Mouse (Mus musculus): ENCODE measurements around the gene Anapc15-ps. TPM values are rescaled to one million over a fixed set of nuclear protein-coding genes. Genes with fewer than 3 reads are reported as not detected.

Gene Anapc15-ps
- total RNA-seq, 2 experiments from 2014 or later, result not detected

GRCm38 (mm10) chr10:95670781-95671780 is 2.2 kb downstream of the Anapc15-ps start:
- DNase-seq (ENCODE audit: low spot score in 2 of 2), result peak; percentile 49 to 56

- no peak for DNase-seq (ENCODE audit: low spot score in 2 of 2)
Measured at GRCm38 (mm10) chr10:95669872-95670271, 3.4 kb downstream of the Anapc15-ps start.

DNA sequence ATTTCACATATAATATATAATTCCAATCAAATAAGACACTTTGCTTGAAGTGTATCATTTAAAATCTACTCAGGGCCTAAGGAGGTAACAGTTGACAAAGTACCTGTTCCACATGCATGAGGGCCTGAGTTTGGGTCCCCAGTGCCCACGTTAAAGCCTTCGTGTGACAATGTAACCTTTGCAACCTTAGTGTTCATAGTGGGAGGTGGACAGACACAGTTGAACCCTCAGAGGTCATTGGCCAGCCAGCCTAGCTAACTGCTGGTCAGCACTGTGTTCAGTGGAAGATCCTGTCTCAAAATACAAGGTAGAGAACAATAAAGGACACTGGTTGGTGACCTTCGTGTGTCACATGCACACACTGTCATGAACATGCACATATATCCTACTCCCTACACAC is 4.2 kb downstream of the Anapc15-ps start:
- DNase-seq (ENCODE audit: low spot score in 2 of 2), result no peak

DNA sequence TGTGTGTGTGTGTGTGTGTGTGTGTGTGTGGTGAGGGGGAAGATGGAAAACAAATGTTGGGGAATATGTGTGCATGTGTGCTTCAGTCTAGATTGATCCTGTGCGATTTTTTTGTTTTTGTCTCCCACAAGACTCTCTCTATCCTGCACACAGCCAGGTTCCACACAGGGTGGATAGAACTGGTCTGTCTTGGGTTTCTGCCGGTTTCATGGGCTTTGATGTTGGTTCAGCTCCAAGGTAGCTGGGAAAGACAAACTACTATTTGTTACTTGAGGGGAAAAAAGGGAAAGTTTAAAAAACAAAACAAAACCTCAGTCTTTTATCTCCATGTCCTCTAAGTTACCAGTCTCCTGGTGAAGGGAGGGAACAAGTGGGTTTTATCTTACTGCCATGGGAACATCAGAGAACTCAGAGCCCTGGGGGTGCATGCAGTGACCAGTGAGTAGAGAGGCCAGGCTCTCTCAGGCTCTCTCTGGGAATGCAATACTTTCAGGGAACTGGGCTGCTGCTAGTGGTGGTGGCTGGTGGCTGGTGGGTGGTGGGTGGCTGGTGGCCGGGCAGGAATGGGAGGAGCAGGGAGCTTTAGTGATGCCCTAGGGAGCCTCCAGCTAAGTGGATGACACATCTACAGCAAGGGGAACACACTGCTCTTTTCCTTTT is 5.8 kb downstream of the Anapc15-ps start:
- no peak for DNase-seq (ENCODE audit: low spot score in 2 of 2)

GRCm38 (mm10) chr10:95666791-95667190 is 6.5 kb downstream of the Anapc15-ps start:
- DNase-seq (ENCODE audit: low spot score in 2 of 2), result no peak

DNA sequence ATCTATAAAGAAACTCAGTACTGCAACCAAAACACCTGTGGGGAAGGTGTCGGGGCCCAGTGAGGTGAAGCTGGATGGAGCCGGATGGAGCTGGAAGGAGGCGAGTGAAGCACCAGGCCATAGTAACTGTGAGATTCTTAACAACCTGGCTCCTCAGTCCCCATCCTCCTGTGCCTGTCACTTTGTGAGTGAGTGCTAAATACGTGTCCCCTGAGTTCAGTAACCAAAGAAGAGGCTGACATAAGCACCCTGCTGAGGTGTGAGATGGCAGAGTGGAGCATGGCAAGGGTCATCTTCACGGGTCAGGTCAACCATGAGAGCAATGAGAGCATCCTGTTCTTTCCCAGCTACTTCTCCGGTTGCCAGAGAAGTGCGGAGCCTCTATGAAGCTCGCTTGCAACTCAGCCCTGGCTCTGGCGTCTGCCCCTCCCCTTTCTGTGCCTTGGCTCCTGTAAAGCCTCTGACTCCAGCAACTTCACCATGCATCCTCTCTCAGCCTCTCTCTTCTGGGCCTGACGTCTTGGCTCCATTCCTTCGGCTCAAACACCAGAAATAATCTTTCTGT is 7.7 kb downstream of the Anapc15-ps start:
- no peak for DNase-seq (ENCODE audit: low spot score in 2 of 2)

GRCm38 (mm10) chr10:95664613-95665012 is 8.6 kb downstream of the Anapc15-ps start:
- DNase-seq (ENCODE audit: low spot score in 2 of 2), result no peak

GRCm38 (mm10) chr10:95660356-95660755 is 12.9 kb downstream of the Anapc15-ps start:
- no peak for DNase-seq (ENCODE audit: low spot score in 2 of 2)

GRCm38 (mm10) chr10:95659471-95660150 is 13.6 kb downstream of the Anapc15-ps start:
- no peak for DNase-seq (ENCODE audit: low spot score in 2 of 2)

DNA sequence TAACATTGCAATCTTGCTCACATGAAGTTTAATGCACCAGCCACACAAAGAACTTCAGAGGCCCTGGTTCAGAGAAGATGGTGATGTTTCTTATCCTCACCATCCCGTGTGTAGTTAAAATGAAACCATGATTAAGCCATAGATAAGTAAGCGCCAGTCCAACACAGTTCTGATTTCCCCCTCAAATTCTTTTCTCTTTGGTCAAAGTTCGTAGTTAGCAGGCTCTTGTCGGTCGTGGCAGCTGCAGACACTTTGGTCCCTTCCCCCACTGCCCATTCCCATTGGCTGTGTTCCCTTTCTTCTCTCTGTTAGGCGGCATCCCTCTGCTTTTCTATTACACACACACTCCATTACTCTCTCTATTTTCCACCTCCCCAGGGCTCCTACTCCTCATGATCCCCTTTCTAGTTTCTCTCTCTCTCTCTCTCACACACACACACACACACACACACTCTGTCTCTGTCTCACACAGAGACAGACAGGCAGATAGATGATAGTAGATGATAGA is 14.4 kb downstream of the Anapc15-ps start:
- DNase-seq (ENCODE audit: low spot score in 2 of 2), result no peak

GRCm38 (mm10) chr10:95656236-95657225 is 16.7 kb downstream of the Anapc15-ps start:
- no peak for DNase-seq (ENCODE audit: low spot score in 2 of 2)

GRCm38 (mm10) chr10:95652131-95652530 is 21.1 kb downstream of the Anapc15-ps start:
- no peak for DNase-seq (ENCODE audit: low spot score in 2 of 2)

DNA sequence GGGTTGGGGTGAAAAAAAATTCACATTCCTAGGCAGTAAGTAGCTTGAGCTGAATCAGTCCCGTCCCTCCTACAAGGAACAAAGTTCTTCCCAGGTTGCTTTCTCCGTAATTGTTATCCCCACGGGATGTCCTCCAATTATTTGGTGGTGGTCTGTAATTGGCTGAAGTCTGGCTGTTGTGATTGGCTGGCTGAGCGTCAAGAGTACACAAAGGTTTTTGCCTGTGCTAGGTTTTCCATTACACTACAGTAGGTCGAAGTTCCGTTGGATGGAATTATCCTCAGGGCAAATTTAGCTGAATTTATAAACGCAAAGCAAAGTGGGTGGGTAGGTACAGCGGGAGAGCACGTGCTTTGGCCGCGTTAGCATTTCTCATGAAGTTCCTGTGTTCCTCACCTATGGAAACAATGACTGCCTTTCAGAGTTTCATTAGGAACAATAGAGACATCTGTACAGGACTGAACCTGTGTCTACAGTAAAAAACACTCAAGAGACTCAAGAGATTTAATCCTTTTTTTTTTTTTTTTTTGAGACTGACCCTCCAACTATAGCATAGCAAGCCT is 24.8 kb downstream of the Anapc15-ps start:
- DNase-seq (ENCODE audit: low spot score in 2 of 2), result no peak

- DNase-seq (ENCODE audit: low spot score in 2 of 2), result no peak
Measured at GRCm38 (mm10) chr10:95647128-95647527, 26.1 kb downstream of the Anapc15-ps start.

GRCm38 (mm10) chr10:95646576-95646975 is 26.7 kb downstream of the Anapc15-ps start:
- DNase-seq (ENCODE audit: low spot score in 2 of 2), result no peak

GRCm38 (mm10) chr10:95643696-95644360 is 29.4 kb downstream of the Anapc15-ps start:
- no peak for DNase-seq (ENCODE audit: low spot score in 2 of 2)

DNA sequence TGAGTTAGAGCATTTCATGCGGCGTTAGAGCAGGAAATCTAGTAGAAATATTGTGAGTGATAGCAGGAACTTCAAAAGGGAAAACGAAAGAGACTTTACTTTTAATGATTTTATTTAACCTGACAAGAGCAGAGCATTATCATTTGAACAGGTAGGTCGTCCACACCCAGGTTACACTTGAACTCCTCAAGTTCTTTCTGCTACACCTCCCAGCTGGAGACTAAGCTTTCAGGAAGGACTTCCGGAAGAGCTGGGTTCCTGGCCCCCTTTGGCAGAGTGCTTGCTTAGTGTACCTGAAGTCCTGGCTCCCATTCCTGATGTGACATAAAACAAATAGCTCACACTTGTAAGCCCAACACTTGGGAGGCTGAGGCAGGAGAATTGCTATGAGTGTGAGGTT is 30.2 kb downstream of the Anapc15-ps start:
- DNase-seq (ENCODE audit: low spot score in 2 of 2), result no peak

- no peak for DNase-seq (ENCODE audit: low spot score in 2 of 2)
Measured at GRCm38 (mm10) chr10:95641335-95641734, 31.9 kb downstream of the Anapc15-ps start.

- no peak for DNase-seq (ENCODE audit: low spot score in 2 of 2)
Measured at GRCm38 (mm10) chr10:95639429-95639828, 33.8 kb downstream of the Anapc15-ps start.

Data from left cerebral cortex, adult 18-20 months (tissue).